Mouse (Mus musculus) G1E (cell line): ENCODE measurements around the gene Ccdc60.

ENCODE experiments used
- CTCF ChIP-seq: IDR thresholded peaks from 2 replicates; pipeline ENCODE4 v1.5.1; 2012; ENCODE audit warnings: low read depth, low read length, inconsistent platforms, mixed read lengths
- GATA1 ChIP-seq: IDR thresholded peaks from 2 replicates; pipeline ENCODE4 v1.6.1; 2012; ENCODE audit warnings: borderline replicate concordance, low read length, inconsistent platforms, mixed read lengths
- GATA2 ChIP-seq: IDR thresholded peaks from 2 replicates; pipeline ENCODE4 v1.6.1; 2012; ENCODE audit warnings: low read depth, low read length, inconsistent platforms, borderline replicate concordance
- POLR2AphosphoS5 ChIP-seq: IDR thresholded peaks from 2 replicates; pipeline ENCODE4 v1.6.1; 2012; ENCODE audit warnings: low read depth, low read length, inconsistent platforms; ENCODE audit not compliant: insufficient replicate concordance
- TAL1 ChIP-seq: conservative IDR thresholded peaks from 2 replicates; pipeline ENCODE4 v1.6.1; 2012; ENCODE audit warnings: low read depth, low read length, inconsistent platforms, mixed read lengths

- no peak for TF ChIP-seq GATA1
- no peak for TF ChIP-seq CTCF
- TF ChIP-seq POLR2AphosphoS5, result no peak
- TF ChIP-seq TAL1, result no peak
- TF ChIP-seq GATA2, result no peak
Observed at GRCm38 (mm10) chr5:116244476-116244875, 44.3 kb downstream of the Ccdc60 start.
